Mouse (Mus musculus) midbrain, embryonic 14.5 days (tissue): ENCODE measurements around the gene Tap1. TPM values are rescaled to one million over a fixed set of nuclear protein-coding genes. Genes with fewer than 3 reads are reported as not detected.
"Not testable (repeated sequence)": the region's sequence is repeated elsewhere in the genome, so short reads cannot be mapped to it uniquely, and the experiment has no call there.

Experiments
- ATAC-seq: fragments of 200-750 bp; cut with Nextera tagmentation; 2 replicates; pipeline ENCODE4 v1.8.0; 2017; ENCODE audit warnings: moderate number of reproducible peaks, moderate library complexity; ENCODE audit not compliant: low FRiP score, low TSS enrichment
- DNase-seq: peaks from one replicate; pipeline ENCODE4 v3.0.0-alpha.2; 2015
- H3K27ac ChIP-seq: fragments of 300-500 bp; sonication (generic); replicated peaks from 2 replicates; pipeline ENCODE4 v1.5.1; 2014; ENCODE audit warnings: mild to moderate bottlenecking, low read depth, low read length, moderate library complexity
- H3K27me3 ChIP-seq: fragments of 300-500 bp; sonication (generic); 2 replicates; pipeline ENCODE4 v1.6.1; 2014; ENCODE audit warnings: low read length, control low read depth, mixed read lengths; ENCODE audit not compliant: control insufficient read depth, insufficient read depth
- H3K36me3 ChIP-seq: fragments of 300-500 bp; sonication (generic); 2 replicates; pipeline ENCODE4 v1.6.1; 2014; ENCODE audit warnings: low read length, control low read depth; ENCODE audit not compliant: control insufficient read depth, insufficient read depth
- H3K4me1 ChIP-seq: fragments of 300-500 bp; sonication (generic); 2 replicates; pipeline ENCODE4 v1.6.1; 2014; ENCODE audit warnings: mild to moderate bottlenecking, antibody characterized with exemption, low read length, control low read depth; ENCODE audit not compliant: control insufficient read depth, insufficient read depth
- H3K4me2 ChIP-seq: fragments of 300-500 bp; sonication (generic); 2 replicates; pipeline ENCODE4 v1.6.1; 2014; ENCODE audit warnings: mild to moderate bottlenecking, low read length, moderate library complexity
- H3K4me3 ChIP-seq: fragments of 300-500 bp; sonication (generic); replicated peaks from 2 replicates; pipeline ENCODE4 v1.5.1; 2014; ENCODE audit warnings: low read depth, low read length
- H3K9ac ChIP-seq: fragments of 300-500 bp; sonication (generic); replicated peaks from 2 replicates; pipeline ENCODE4 v1.6.1; 2014; ENCODE audit warnings: mild to moderate bottlenecking, low read length, moderate library complexity
- H3K9me3 ChIP-seq: fragments of 300-500 bp; sonication (generic); 2 replicates; pipeline ENCODE4 v1.6.1; 2016; ENCODE audit warnings: low read length, control low read depth, mixed read lengths; ENCODE audit not compliant: control insufficient read depth
- WGBS: fragments of 180-500 bp; shearing (Covaris S2); extraction: QIAGEN DNeasy Blood & Tissue Kit; methylation state at CpG from one replicate; pipeline ENCODE4 v1.1.7; 2014; 5-methylcytosine and 5-hydroxymethylcytosine counted together
- polyA plus RNA-seq: library from polyadenylated mRNA; unstranded; fragments of >200 nt; fragmentation: Nextera tagmentation; extraction: Ambion mirVana; gene quantifications from 2 replicates; pipeline ENCODE4 v1.2.1, GENCODE M21; 2014

The Tap1 gene
- polyA plus RNA-seq, 1 experiment from 2014 or later, result 2.9 TPM

DNA sequence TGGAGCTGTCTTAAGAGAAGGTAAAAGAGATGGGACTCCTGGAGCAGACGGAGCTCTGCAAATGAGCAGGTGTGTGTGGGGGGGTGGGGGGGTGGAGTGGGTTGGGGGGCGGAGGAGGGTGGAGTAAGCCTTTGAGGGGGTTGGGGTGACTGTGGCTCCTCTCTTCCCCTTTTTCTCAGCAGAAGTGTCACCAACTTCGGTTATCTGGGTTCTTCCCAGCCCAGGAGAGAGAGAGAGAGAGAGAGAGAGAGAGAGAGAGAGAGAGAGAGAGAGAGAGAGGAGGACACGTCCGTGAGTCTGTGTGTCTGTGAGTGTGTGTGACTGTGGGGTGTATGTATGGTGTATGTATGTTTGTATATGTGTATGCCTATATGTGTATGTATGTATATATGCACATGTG is 43.9 kb upstream of the Tap1 start:
- no peaks in the 10 kb centered on the region for H3K9me3 ChIP-seq
- H3K4me3 ChIP-seq, result no peak overlapping the region
- H3K4me1 ChIP-seq, result peaks cover 14% of the 10 kb centered on the region; the same call in 1 of the 2 replicates
- no peaks in the 10 kb centered on the region for H3K36me3 ChIP-seq
- no peak for DNase-seq
- WGBS, result 57% methylated on average over 5 of the region's 5 CpGs
- no peak overlapping the region for H3K9ac ChIP-seq
- no peak overlapping the region for H3K27ac ChIP-seq
- peaks cover 14% of the 10 kb centered on the region for H3K27me3 ChIP-seq
- no peak overlapping the region for H3K4me2 ChIP-seq
- no peak for ATAC-seq

DNA sequence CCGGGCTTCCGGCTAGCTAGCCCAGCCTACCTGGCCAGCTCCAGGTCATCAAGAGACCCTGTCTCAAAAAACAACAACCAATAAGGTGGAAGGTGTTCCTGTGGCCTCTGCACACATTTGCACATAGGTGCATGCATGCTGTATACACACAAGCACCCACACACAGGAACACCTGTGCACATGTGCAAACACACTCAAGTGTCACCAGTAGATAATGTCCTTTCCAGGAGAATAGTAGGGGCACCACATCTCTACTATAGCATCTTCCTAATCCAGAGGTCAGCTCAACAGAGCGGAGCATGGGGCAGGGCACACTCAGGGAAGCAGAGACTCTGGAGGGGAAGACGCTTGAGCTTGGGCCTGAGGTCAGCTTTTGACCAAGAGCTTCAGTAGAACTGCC is 43.1 kb upstream of the Tap1 start:
- H3K4me3 ChIP-seq, H3K27ac ChIP-seq, H3K36me3 ChIP-seq, H3K9me3 ChIP-seq, DNase-seq, H3K4me2 ChIP-seq, H3K27me3 ChIP-seq, H3K9ac ChIP-seq, ATAC-seq: not testable (repeated sequence)
- H3K4me1 ChIP-seq, result peaks cover 14% of the 10 kb centered on the region; the same call in 1 of the 2 replicates
- 91% methylated on average over 4 of the region's 4 CpGs for WGBS

DNA sequence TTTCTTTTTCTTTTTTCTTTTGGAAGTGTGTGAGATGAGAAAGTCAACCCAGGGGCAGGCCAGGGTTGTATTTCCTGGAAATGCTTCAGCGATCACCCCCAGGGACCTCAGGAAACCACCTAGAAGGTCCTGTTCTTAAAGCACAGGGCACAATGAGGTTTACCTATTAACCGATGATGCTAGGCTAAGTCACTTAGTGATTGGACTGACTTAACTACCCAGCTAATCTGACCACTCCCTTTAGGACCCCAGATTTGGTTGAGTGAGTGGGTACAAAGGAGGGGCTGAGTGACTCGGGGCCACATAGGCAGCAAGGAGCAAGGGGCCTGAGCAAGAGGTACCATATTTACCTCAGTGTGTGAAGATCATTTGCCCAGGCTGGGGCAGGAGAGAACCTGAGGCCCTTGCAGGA is 42.4 kb upstream of the Tap1 start:
- Histone ChIP-seq H3K4me3 (no peak overlapping the region), H3K27me3 (no peaks in the 10 kb centered on the region; the same call in 1 of the 2 replicates), H3K36me3 (no peaks in the 10 kb centered on the region), H3K9ac (no peak overlapping the region), H3K4me1 (peaks cover 6% of the 10 kb centered on the region; the same call in 1 of the 2 replicates), H3K4me2 (no peak overlapping the region), H3K9me3 (no peaks in the 10 kb centered on the region), H3K27ac (no peak overlapping the region)
- ATAC-seq, result no peak
- WGBS, result 60% methylated on average over 3 of the region's 3 CpGs
- DNase-seq, result no peak

DNA sequence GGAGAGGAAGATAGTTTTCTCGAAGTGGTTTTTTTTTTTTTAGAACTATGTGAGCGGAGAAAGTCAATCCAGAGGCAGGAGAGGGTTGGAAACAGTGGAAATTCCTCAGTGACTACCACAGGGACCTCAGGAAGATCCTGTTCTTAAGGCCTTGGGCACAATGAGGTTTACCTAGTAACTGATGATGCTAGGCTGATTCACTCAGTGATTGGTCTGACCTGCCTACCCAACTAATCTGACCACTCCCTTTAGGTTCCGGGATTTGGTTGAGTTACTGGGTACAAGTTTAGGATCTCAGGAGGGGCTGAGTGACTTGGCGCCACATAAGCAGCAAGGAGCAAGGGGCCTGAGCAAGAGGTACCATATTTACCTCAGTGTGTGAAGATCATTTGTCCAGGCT is 34.4 kb upstream of the Tap1 start, which contains the start of gene H2-DMb1:
H2-DMb1 (plus strand) TSS at position 150 of the 400 bp plus-strand sequence.
- Histone ChIP-seq H3K36me3 (no peaks in the 10 kb centered on the region), H3K4me2 (no peak within 1 kb of the TSS), H3K4me1 (no peaks in the 10 kb centered on the region), H3K27ac (no peak within 1 kb of the TSS), H3K9me3 (no peaks in the 10 kb centered on the region), H3K27me3 (no peaks in the 10 kb centered on the region), H3K4me3 (no peak within 1 kb of the TSS), H3K9ac (no peak within 1 kb of the TSS)
- 61% methylated on average over 4 of the region's 4 CpGs for WGBS
- no peak for ATAC-seq
- peak; percentile 60 for DNase-seq

DNA sequence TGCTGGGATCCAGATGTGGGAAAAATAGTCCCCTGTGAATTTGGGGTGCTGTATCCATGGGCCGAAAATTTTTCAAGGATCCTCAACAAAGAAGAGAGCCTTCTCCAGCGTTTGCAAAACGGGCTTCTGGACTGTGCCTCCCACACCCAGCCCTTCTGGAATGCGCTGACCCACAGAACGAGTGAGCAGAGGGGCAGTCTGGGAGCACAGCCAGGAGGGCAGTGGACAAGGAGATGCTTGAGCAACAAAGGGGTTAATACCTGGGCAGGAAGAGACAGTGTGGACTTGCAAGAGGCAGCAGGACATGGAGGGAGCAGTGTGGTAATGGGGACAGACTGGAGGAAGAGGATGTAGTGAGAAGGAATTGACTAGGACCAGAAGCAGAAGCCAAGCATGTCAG is 31.8 kb upstream of the Tap1 start:
- Histone ChIP-seq H3K4me3 (no peak overlapping the region), H3K4me1 (no peaks in the 10 kb centered on the region), H3K27ac (no peak overlapping the region), H3K9ac (no peak overlapping the region), H3K9me3 (no peaks in the 10 kb centered on the region), H3K36me3 (no peaks in the 10 kb centered on the region), H3K27me3 (no peaks in the 10 kb centered on the region), H3K4me2 (no peak overlapping the region)
- ATAC-seq, result no peak
- DNase-seq, result no peak
- WGBS, result 67% methylated on average over 5 of the region's 5 CpGs

DNA sequence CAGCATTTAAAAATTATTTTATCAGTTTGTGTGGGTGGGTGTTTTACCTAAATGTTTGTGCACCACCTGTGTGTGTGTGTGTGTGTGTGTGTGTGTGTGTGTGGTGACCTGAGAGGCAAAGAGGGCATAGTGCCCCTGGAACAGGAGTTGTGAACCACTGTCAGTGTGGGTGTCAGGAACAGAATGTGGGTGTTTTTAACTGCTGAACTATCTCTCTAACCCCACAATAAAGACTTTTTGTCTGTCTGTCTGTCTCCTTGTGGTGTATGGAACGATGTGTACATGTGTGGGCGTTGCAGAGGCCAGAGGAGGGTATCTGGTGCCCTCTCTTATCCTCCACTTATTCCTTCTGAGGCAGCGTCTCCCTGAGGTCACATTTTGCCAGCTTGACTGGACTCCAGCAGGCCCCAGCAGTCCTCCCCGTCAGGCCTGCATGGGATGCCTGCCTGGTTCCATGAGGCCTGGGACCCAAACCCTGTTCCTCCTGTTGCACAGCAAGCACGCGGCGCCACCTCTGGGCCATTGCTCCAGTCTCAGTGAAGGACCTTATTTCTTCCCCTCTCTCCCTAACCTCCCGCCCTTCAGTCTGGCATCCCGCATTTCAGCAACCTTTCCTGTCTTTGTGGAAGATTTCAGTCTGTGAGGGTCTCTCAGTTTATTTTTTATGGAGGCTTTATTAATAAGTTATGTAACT is 23.0 kb upstream of the Tap1 start:
- H3K27ac ChIP-seq, result no peak overlapping the region
- no peak overlapping the region for H3K4me2 ChIP-seq
- DNase-seq (no peak), ATAC-seq (no peak)
- 40% methylated on average over 9 of the region's 9 CpGs for WGBS
- H3K4me3 ChIP-seq, result no peak overlapping the region
- H3K36me3 ChIP-seq, result no peaks in the 10 kb centered on the region
- H3K27me3 ChIP-seq, result no peaks in the 10 kb centered on the region
- no peaks in the 10 kb centered on the region for H3K9me3 ChIP-seq
- H3K4me1 ChIP-seq, result no peaks in the 10 kb centered on the region
- no peak overlapping the region for H3K9ac ChIP-seq

DNA sequence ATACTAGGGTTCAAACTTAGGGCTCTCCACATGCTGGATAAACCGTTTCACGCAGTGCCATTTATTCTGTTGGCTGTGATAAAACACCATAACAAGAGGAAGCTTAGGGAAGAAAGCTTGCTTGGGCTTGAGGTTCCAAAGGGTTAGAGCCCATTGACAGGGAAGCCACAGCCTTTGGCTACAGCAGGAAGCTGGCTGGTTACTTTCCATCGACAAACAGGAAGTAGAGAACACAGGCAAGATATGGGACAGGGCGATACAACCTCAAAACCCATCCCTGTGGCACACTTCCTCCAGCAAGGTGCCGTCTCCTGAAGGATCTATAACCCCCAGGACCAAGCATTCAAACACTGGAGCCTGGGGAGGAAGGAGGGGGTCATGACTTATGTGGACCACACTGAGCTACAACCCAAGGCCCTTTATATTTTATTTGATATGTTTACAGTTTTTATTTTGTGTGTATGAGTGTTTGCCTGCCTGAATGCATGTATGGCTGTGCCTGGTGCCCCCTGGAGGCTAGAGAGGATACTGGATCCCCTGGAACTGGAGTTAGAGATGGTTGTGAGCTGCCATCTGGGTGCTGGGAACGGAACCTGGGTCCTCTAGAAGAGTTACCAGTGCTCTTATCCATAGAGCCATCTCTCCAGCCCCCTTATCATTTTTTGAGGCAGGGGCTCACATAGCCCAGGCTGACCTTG is 22.2 kb upstream of the Tap1 start:
- H3K9ac ChIP-seq, result no peak overlapping the region
- H3K4me1 ChIP-seq, result no peaks in the 10 kb centered on the region
- H3K4me3 ChIP-seq, result no peak overlapping the region
- H3K4me2 ChIP-seq, result no peak overlapping the region
- 83% methylated on average over 6 of the region's 6 CpGs for WGBS
- no peaks in the 10 kb centered on the region for H3K27me3 ChIP-seq
- H3K36me3 ChIP-seq, result no peaks in the 10 kb centered on the region
- H3K9me3 ChIP-seq, result no peaks in the 10 kb centered on the region
- no peak overlapping the region for H3K27ac ChIP-seq
- ATAC-seq (no peak), DNase-seq (no peak)

DNA sequence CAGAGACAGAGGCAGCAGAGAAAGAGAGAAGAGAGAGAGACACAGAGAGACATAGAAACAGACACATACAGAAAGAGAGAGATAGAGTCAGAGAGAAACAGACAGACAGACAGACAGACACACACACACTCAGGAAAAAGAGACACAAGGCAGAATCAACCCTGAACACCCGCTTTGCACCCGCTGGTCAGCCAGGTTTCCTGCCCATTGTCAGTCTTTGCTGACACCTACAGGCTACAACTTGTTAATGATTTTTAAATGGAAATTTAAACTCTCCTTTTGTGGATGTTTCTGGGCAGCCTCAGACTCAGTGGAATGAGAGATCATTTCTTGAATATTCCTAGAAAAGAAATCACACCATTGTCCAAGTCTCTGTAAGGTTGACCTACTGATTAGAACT is 18.1 kb upstream of the Tap1 start:
- DNase-seq (peak; percentile 81), ATAC-seq (no peak)
- H3K9ac ChIP-seq, result no peak overlapping the region
- no peak overlapping the region for H3K4me2 ChIP-seq
- no peaks in the 10 kb centered on the region for H3K36me3 ChIP-seq
- H3K4me1 ChIP-seq, result no peaks in the 10 kb centered on the region
- H3K9me3 ChIP-seq, result 0 out of 2 replicates have a peak, but pooled peaks cover 2% of the 10 kb centered on the region
- 1% methylated on average over 2 of the region's 2 CpGs for WGBS
- no peak overlapping the region for H3K27ac ChIP-seq
- H3K27me3 ChIP-seq, result no peaks in the 10 kb centered on the region
- no peak overlapping the region for H3K4me3 ChIP-seq

DNA sequence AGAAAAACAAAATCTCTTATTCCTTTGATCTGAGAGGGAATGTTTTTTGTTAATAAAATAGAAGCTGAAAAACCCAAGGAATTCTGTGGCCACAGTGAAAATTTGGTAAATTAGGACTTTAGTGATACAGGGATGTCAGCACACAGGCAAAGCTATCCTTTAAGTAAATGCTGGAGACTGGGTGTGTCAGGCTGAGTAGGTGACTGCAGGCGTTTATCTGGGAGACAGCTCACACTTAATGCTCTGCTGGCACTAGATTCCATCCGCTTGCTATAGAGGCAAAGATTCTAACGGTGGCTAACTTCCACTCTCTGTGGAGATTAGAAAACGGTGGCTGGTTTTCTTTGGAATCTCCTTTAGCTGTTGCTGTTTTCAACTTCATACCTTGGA is 16.9 kb upstream of the Tap1 start:
- 0 out of 2 replicates have a peak, but pooled peaks cover 2% of the 10 kb centered on the region for H3K9me3 ChIP-seq
- H3K4me2 ChIP-seq, result no peak overlapping the region
- ATAC-seq (no peak), DNase-seq (no peak)
- H3K36me3 ChIP-seq, result no peaks in the 10 kb centered on the region
- 26% methylated on average over 4 of the region's 4 CpGs for WGBS
- H3K27ac ChIP-seq, result no peak overlapping the region
- H3K4me3 ChIP-seq, result no peak overlapping the region
- no peaks in the 10 kb centered on the region for H3K27me3 ChIP-seq
- no peak overlapping the region for H3K9ac ChIP-seq
- no peaks in the 10 kb centered on the region for H3K4me1 ChIP-seq
